Mouse (Mus musculus) intestine, embryonic 14.5 days (tissue): Measurements from ENCODE around the gene Nrxn2. TPM values are rescaled to one million over a fixed set of nuclear protein-coding genes. Genes with fewer than 3 reads are reported as not detected.

Experiments
- ATAC-seq: fragments of 200-750 bp; cut with Nextera tagmentation; replicated peaks from 2 replicates; pipeline ENCODE4 v1.8.0; 2017; ENCODE audit warnings: low read depth, moderate number of reproducible peaks, moderate TSS enrichment, moderate library complexity; ENCODE audit not compliant: low FRiP score, low TSS enrichment
- DNase-seq: peaks from one replicate; pipeline ENCODE4 v3.0.0-alpha.2; 2018; ENCODE audit warnings: low spot score
- H3K27ac ChIP-seq: fragments of 300-500 bp; sonication (generic); 2 replicates; pipeline ENCODE4 v1.5.1; 2014; ENCODE audit warnings: low read depth, mild to moderate bottlenecking, control low read depth
- H3K27me3 ChIP-seq: fragments of 300-500 bp; sonication (generic); replicated peaks from 2 replicates; pipeline ENCODE4 v1.6.1; 2014; ENCODE audit warnings: low read length, control low read depth; ENCODE audit not compliant: control insufficient read depth, insufficient read depth
- H3K36me3 ChIP-seq: fragments of 300-500 bp; sonication (generic); 2 replicates; pipeline ENCODE4 v1.6.1; 2014; ENCODE audit warnings: low read length, control low read depth; ENCODE audit not compliant: control insufficient read depth, insufficient read depth
- H3K4me1 ChIP-seq: fragments of 300-500 bp; sonication (generic); replicated peaks from 2 replicates; pipeline ENCODE4 v1.6.1; 2014; ENCODE audit warnings: low read length, control low read depth, mixed read lengths; ENCODE audit not compliant: control insufficient read depth, insufficient read depth
- H3K4me2 ChIP-seq: fragments of 300-500 bp; sonication (generic); 2 replicates; pipeline ENCODE4 v1.6.1; 2014; ENCODE audit warnings: low read length
- H3K4me3 ChIP-seq: fragments of 300-500 bp; sonication (generic); 2 replicates; pipeline ENCODE4 v1.5.1; 2014; ENCODE audit warnings: low read depth, low read length, control low read depth, mixed read lengths
- H3K9ac ChIP-seq: fragments of 300-500 bp; sonication (generic); 2 replicates; pipeline ENCODE4 v1.6.1; 2014; ENCODE audit warnings: mild to moderate bottlenecking, low read length
- H3K9me3 ChIP-seq: fragments of 300-500 bp; sonication (generic); 2 replicates; pipeline ENCODE4 v1.6.1; 2016; ENCODE audit warnings: low read length, control low read depth; ENCODE audit not compliant: control insufficient read depth
- WGBS: fragments of 180-500 bp; shearing (Covaris S2); extraction: QIAGEN DNeasy Blood & Tissue Kit; methylation state at CpG from one replicate; pipeline ENCODE4 v1.1.7; 2014; 5-methylcytosine and 5-hydroxymethylcytosine counted together
- polyA plus RNA-seq: library from polyadenylated mRNA; unstranded; fragments of >200 nt; fragmentation: Nextera tagmentation; extraction: Ambion mirVana; gene quantifications from 2 replicates; pipeline ENCODE4 v1.2.1, GENCODE M21; 2014

Gene Nrxn2
- polyA plus RNA-seq, 1 experiment from 2014 or later, result 1.9 TPM

GRCm38 (mm10) chr19:6526010-6526409, 107.5 kb downstream of the Nrxn2 start:
- WGBS, result 85% methylated on average over 9 of the region's 9 CpGs
- DNase-seq (no peak), ATAC-seq (no peak)
- Histone ChIP-seq H3K4me1 (0 out of 2 replicates have a peak, but pooled peaks cover 3% of the 10 kb centered on the region), H3K4me2 (no peak overlapping the region), H3K27ac (no peak overlapping the region), H3K27me3 (peaks cover 9% of the 10 kb centered on the region), H3K36me3 (no peaks in the 10 kb centered on the region), H3K4me3 (no peak overlapping the region), H3K9ac (no peak overlapping the region), H3K9me3 (no peaks in the 10 kb centered on the region)

- ATAC-seq, result no peak
- peaks cover 10% of the 10 kb centered on the region; the same call in 1 of the 2 replicates for H3K4me1 ChIP-seq
- no peaks in the 10 kb centered on the region for H3K9me3 ChIP-seq
- H3K27ac ChIP-seq, result no peak overlapping the region
- WGBS, result 83% methylated on average over 3 of the region's 3 CpGs
- peaks cover 23% of the 10 kb centered on the region for H3K27me3 ChIP-seq
- no peak overlapping the region for H3K4me2 ChIP-seq
- H3K9ac ChIP-seq, result no peak overlapping the region
- no peaks in the 10 kb centered on the region for H3K36me3 ChIP-seq
- no peak for DNase-seq
- H3K4me3 ChIP-seq, result no peak overlapping the region
These were observed 108.9 kb downstream of the Nrxn2 start for GRCm38 (mm10) chr19:6527439-6527838.

GRCm38 (mm10) chr19:6527839-6528531, 109.5 kb downstream of the Nrxn2 start:
- H3K9me3 ChIP-seq, result no peaks in the 10 kb centered on the region
- no peak overlapping the region for H3K4me3 ChIP-seq
- H3K36me3 ChIP-seq, result no peaks in the 10 kb centered on the region
- peaks cover 10% of the 10 kb centered on the region; the same call in 1 of the 2 replicates for H3K4me1 ChIP-seq
- DNase-seq, result no peak
- ATAC-seq, result no peak
- H3K27me3 ChIP-seq, result peaks cover 29% of the 10 kb centered on the region
- H3K9ac ChIP-seq, result no peak overlapping the region
- WGBS, result 79% methylated on average over 17 of the region's 17 CpGs
- no peak overlapping the region for H3K4me2 ChIP-seq
- H3K27ac ChIP-seq, result no peak overlapping the region

- Histone ChIP-seq H3K36me3 (no peaks in the 10 kb centered on the region), H3K27me3 (peaks cover 37% of the 10 kb centered on the region), H3K27ac (no peak overlapping the region), H3K9me3 (no peaks in the 10 kb centered on the region), H3K4me2 (no peak overlapping the region), H3K9ac (no peak overlapping the region), H3K4me3 (no peak overlapping the region), H3K4me1 (peaks cover 10% of the 10 kb centered on the region; the same call in 1 of the 2 replicates)
- WGBS, result 62% methylated on average over 14 of the region's 14 CpGs
- no peak for DNase-seq
- no peak for ATAC-seq
These were observed 110.9 kb downstream of the Nrxn2 start for GRCm38 (mm10) chr19:6529265-6529985.

GRCm38 (mm10) chr19:6530359-6530758, 111.8 kb downstream of the Nrxn2 start:
- H3K27me3 ChIP-seq, result peaks cover 37% of the 10 kb centered on the region
- ATAC-seq, result no peak
- H3K4me2 ChIP-seq, result peak overlapping the region; percentile 73
- no peaks in the 10 kb centered on the region for H3K36me3 ChIP-seq
- WGBS, result 26% methylated on average over 13 of the region's 13 CpGs
- no peak for DNase-seq
- no peak overlapping the region for H3K9ac ChIP-seq
- H3K4me1 ChIP-seq, result peaks cover 10% of the 10 kb centered on the region; the same call in 1 of the 2 replicates
- H3K4me3 ChIP-seq, result no peak overlapping the region; the same call in 1 of the 2 replicates
- H3K9me3 ChIP-seq, result no peaks in the 10 kb centered on the region
- H3K27ac ChIP-seq, result no peak overlapping the region

GRCm38 (mm10) chr19:6531011-6531631, 112.6 kb downstream of the Nrxn2 start:
- Histone ChIP-seq H3K4me3 (peak overlapping the region; percentile 44), H3K27ac (0 out of 2 replicates have a peak overlapping the region, but pooled peaks have one; percentile 1), H3K9me3 (no peaks in the 10 kb centered on the region), H3K4me1 (peaks cover 10% of the 10 kb centered on the region; the same call in 1 of the 2 replicates), H3K27me3 (peaks cover 37% of the 10 kb centered on the region), H3K36me3 (no peaks in the 10 kb centered on the region), H3K9ac (peak overlapping the region; percentile 40), H3K4me2 (peak overlapping the region; percentile 73)
- no peak for ATAC-seq
- peak; percentile 74 for DNase-seq
- under 1% methylated on average over 56 of the region's 56 CpGs for WGBS

- H3K36me3 ChIP-seq, result no peaks in the 10 kb centered on the region
- H3K9ac ChIP-seq, result peak overlapping the region; percentile 40
- 2% methylated on average over 35 of the region's 36 CpGs for WGBS
- peaks cover 10% of the 10 kb centered on the region; the same call in 1 of the 2 replicates for H3K4me1 ChIP-seq
- H3K4me3 ChIP-seq, result peak overlapping the region; percentile 44
- H3K27ac ChIP-seq, result 0 out of 2 replicates have a peak overlapping the region, but pooled peaks have one; percentile 1
- H3K4me2 ChIP-seq, result peak overlapping the region; percentile 73
- H3K27me3 ChIP-seq, result peaks cover 37% of the 10 kb centered on the region
- ATAC-seq, result no peak
- H3K9me3 ChIP-seq, result no peaks in the 10 kb centered on the region
- DNase-seq, result peak; percentile 74
These were observed 113.4 kb downstream of the Nrxn2 start for GRCm38 (mm10) chr19:6531832-6532471.

GRCm38 (mm10) chr19:6532656-6533055, 114.1 kb downstream of the Nrxn2 start:
- H3K27me3 ChIP-seq, result peaks cover 37% of the 10 kb centered on the region
- WGBS, result 7% methylated on average over 12 of the region's 13 CpGs
- H3K4me1 ChIP-seq, result peaks cover 10% of the 10 kb centered on the region; the same call in 1 of the 2 replicates
- H3K9ac ChIP-seq, result no peak overlapping the region; the same call in 1 of the 2 replicates
- H3K4me2 ChIP-seq, result peak overlapping the region; percentile 73
- no peaks in the 10 kb centered on the region for H3K36me3 ChIP-seq
- ATAC-seq, result no peak
- DNase-seq, result no peak
- H3K27ac ChIP-seq, result no peak overlapping the region
- no peaks in the 10 kb centered on the region for H3K9me3 ChIP-seq
- peak overlapping the region; percentile 44; the same call in 1 of the 2 replicates for H3K4me3 ChIP-seq
